Mouse (Mus musculus) liver, embryonic 14 days (tissue): ENCODE results near the gene Lurap1l. TPM values are rescaled to one million over a fixed set of nuclear protein-coding genes. Genes with fewer than 3 reads are reported as not detected.

Experiments
- polyA plus RNA-seq: library from polyadenylated mRNA; depleted of rRNA; stranded (reverse); fragments of >200 nt; gene quantifications from 2 replicates; pipeline ENCODE4 v1.2.3, GENCODE M21; 2012; rRNA removed

Lurap1l gene
- polyA plus RNA-seq = 1.4 and 1.8 TPM in 2 replicates

GRCm38 (mm10) chr4:80910481-80910870 is at the start of gene Lurap1l:
Gene Lurap1l, plus strand, starts transcription at chr4:80910646.

Other genes with a start within 250 kb of the Lurap1l start
- not detected in 2 replicates for gene Tyrp1, start 76.5 kb upstream of the Lurap1l start, polyA plus RNA-seq